Mouse (Mus musculus) intestine, embryonic 14.5 days (tissue): ENCODE results near the gene Nf2. TPM values are rescaled to one million over a fixed set of nuclear protein-coding genes. Genes with fewer than 3 reads are reported as not detected.

Experiments
- ATAC-seq: fragments of 200-750 bp; cut with Nextera tagmentation; replicated peaks from 2 replicates; pipeline ENCODE4 v1.8.0; 2017; ENCODE audit warnings: low read depth, moderate number of reproducible peaks, moderate TSS enrichment, moderate library complexity; ENCODE audit not compliant: low FRiP score, low TSS enrichment
- DNase-seq: peaks from one replicate; pipeline ENCODE4 v3.0.0-alpha.2; 2018; ENCODE audit warnings: low spot score
- H3K27ac ChIP-seq: fragments of 300-500 bp; sonication (generic); 2 replicates; pipeline ENCODE4 v1.5.1; 2014; ENCODE audit warnings: low read depth, mild to moderate bottlenecking, control low read depth
- H3K27me3 ChIP-seq: fragments of 300-500 bp; sonication (generic); replicated peaks from 2 replicates; pipeline ENCODE4 v1.6.1; 2014; ENCODE audit warnings: low read length, control low read depth; ENCODE audit not compliant: control insufficient read depth, insufficient read depth
- H3K36me3 ChIP-seq: fragments of 300-500 bp; sonication (generic); 2 replicates; pipeline ENCODE4 v1.6.1; 2014; ENCODE audit warnings: low read length, control low read depth; ENCODE audit not compliant: control insufficient read depth, insufficient read depth
- H3K4me1 ChIP-seq: fragments of 300-500 bp; sonication (generic); replicated peaks from 2 replicates; pipeline ENCODE4 v1.6.1; 2014; ENCODE audit warnings: low read length, control low read depth, mixed read lengths; ENCODE audit not compliant: control insufficient read depth, insufficient read depth
- H3K4me2 ChIP-seq: fragments of 300-500 bp; sonication (generic); 2 replicates; pipeline ENCODE4 v1.6.1; 2014; ENCODE audit warnings: low read length
- H3K4me3 ChIP-seq: fragments of 300-500 bp; sonication (generic); 2 replicates; pipeline ENCODE4 v1.5.1; 2014; ENCODE audit warnings: low read depth, low read length, control low read depth, mixed read lengths
- H3K9ac ChIP-seq: fragments of 300-500 bp; sonication (generic); 2 replicates; pipeline ENCODE4 v1.6.1; 2014; ENCODE audit warnings: mild to moderate bottlenecking, low read length
- H3K9me3 ChIP-seq: fragments of 300-500 bp; sonication (generic); 2 replicates; pipeline ENCODE4 v1.6.1; 2016; ENCODE audit warnings: low read length, control low read depth; ENCODE audit not compliant: control insufficient read depth
- WGBS: fragments of 180-500 bp; shearing (Covaris S2); extraction: QIAGEN DNeasy Blood & Tissue Kit; methylation state at CpG from one replicate; pipeline ENCODE4 v1.1.7; 2014; 5-methylcytosine and 5-hydroxymethylcytosine counted together
- polyA plus RNA-seq: library from polyadenylated mRNA; unstranded; fragments of >200 nt; fragmentation: Nextera tagmentation; extraction: Ambion mirVana; gene quantifications from 2 replicates; pipeline ENCODE4 v1.2.1, GENCODE M21; 2014

Nf2 gene
- polyA plus RNA-seq, 1 experiment from 2014 or later: 42.0 TPM

GRCm38 (mm10) chr11:4873755-4874475 lies 24.6 kb upstream of the Nf2 start, which contains the start of gene Nipsnap1:
TSS of gene Nipsnap1 (plus strand) at chr11:4873951.
- 2% methylated on average over 30 of the region's 30 CpGs for WGBS
- H3K4me2 ChIP-seq: peak within 1 kb of the TSS; percentile 76

DNA sequence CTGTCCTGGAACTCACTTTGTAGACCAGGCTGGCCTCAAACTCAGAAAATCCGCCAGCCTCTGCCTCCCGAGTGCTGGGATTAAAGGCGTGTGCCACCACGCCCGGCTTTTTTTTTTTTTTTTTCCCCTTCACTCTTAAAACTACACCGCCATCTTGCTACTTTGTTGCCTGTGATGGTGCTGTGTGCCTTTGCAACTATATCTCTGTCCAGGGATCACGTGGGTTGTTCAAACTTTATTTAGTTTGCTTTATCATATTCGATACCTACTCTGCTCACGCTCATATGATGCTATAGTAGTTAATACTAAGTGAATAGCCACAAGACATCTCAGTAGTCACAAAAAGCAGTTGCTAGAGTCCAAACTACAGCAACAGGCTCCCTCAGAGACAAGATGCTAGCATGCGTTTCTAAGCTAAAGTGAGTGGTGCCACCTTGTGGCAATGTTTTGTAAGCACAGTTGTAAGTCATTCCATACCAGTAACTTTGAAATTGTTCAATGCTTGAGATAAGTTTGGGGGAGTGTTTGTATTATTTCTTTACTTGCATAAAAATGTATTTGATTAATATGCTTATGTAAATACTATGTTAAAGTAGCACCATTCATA lies 16.4 kb upstream of the Nf2 start:
- ATAC-seq (no peak), DNase-seq (peak; percentile 68)
- WGBS: 29% methylated on average over 10 of the region's 10 CpGs

More at GRCm38 (mm10) chr11:4873755-4874475, 24.6 kb upstream of the Nf2 start, which contains the start of gene Nipsnap1:
- Histone ChIP-seq H3K27me3 (no peaks in the 10 kb centered on the region), H3K9me3 (no peaks in the 10 kb centered on the region), H3K4me3 (peak within 1 kb of the TSS; percentile 83), H3K4me1 (no peaks in the 10 kb centered on the region), H3K27ac (peak within 1 kb of the TSS; percentile 43; the same call in 1 of the 2 replicates), H3K36me3 (no peaks in the 10 kb centered on the region), H3K9ac (peak within 1 kb of the TSS; percentile 63)
- ATAC-seq (peak; percentile 89), DNase-seq (peak; percentile 93)

GRCm38 (mm10) chr11:4862730-4863129 lies 13.4 kb upstream of the Nf2 start:
- no peaks in the 10 kb centered on the region for H3K4me1 ChIP-seq
- H3K4me3 ChIP-seq: no peak overlapping the region
- H3K9me3 ChIP-seq: no peaks in the 10 kb centered on the region
- WGBS: 93% methylated on average over 1 of the region's 1 CpGs
- no peaks in the 10 kb centered on the region for H3K36me3 ChIP-seq
- H3K9ac ChIP-seq: no peak overlapping the region
- no peak overlapping the region for H3K4me2 ChIP-seq
- no peak overlapping the region for H3K27ac ChIP-seq
- DNase-seq (no peak), ATAC-seq (no peak)
- H3K27me3 ChIP-seq: no peaks in the 10 kb centered on the region

More for the DNA sequence above, 16.4 kb upstream of the Nf2 start:
- no peak overlapping the region for H3K4me2 ChIP-seq
- no peak overlapping the region for H3K9ac ChIP-seq
- no peak overlapping the region for H3K4me3 ChIP-seq
- H3K27ac ChIP-seq: no peak overlapping the region
- no peaks in the 10 kb centered on the region for H3K9me3 ChIP-seq
- H3K4me1 ChIP-seq: no peaks in the 10 kb centered on the region
- no peaks in the 10 kb centered on the region for H3K27me3 ChIP-seq
- no peaks in the 10 kb centered on the region for H3K36me3 ChIP-seq

DNA sequence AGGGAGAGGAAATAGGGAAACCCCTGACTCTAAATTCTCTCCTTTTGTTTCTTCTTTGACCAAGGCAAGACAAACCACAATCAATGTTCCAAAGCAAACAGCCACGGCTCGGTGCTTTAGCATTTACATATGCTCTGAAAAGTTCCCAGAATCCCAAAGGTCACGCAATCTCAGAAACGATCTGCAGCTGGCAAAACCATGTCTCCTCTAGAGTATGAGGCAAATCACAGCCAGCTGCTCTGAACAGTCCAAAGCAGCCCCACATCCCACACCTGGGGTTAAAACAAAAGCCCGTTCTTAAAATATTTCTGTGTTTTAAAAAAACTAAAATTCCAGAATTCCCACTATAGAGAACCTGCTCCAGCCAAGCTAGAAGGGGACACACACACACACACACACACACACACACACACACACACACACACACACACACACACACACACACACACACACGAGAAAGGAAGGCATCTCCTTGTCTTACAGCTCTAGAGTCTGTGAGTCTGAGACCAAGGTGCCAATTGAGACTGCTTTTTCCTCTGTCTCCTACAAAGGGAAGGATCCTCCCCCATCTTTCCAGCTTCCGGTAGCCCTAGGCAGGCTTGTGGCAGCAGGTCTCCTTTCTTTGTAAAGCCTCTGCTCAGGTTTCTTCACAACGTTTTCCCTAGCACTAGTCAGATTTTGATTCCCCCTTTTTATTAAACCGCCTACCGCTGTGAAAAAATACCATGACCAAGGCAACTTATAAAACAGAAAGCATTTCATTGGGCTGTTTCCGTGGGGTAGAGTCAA lies 12.7 kb upstream of the Nf2 start:
- no peak overlapping the region for H3K4me3 ChIP-seq
- no peaks in the 10 kb centered on the region for H3K36me3 ChIP-seq
- no peak for ATAC-seq
- H3K9me3 ChIP-seq: no peaks in the 10 kb centered on the region
- H3K4me1 ChIP-seq: no peaks in the 10 kb centered on the region
- no peak overlapping the region for H3K4me2 ChIP-seq
- H3K27ac ChIP-seq: no peak overlapping the region
- WGBS: 51% methylated on average over 11 of the region's 11 CpGs
- no peak for DNase-seq
- no peaks in the 10 kb centered on the region for H3K27me3 ChIP-seq
- no peak overlapping the region for H3K9ac ChIP-seq

GRCm38 (mm10) chr11:4860986-4861385 lies 11.7 kb upstream of the Nf2 start:
- WGBS: 71% methylated on average over 1 of the region's 1 CpGs
- Histone ChIP-seq H3K9me3 (no peaks in the 10 kb centered on the region), H3K9ac (no peak overlapping the region), H3K4me1 (no peaks in the 10 kb centered on the region), H3K4me2 (no peak overlapping the region), H3K27me3 (no peaks in the 10 kb centered on the region), H3K27ac (no peak overlapping the region), H3K36me3 (no peaks in the 10 kb centered on the region), H3K4me3 (no peak overlapping the region)
- no peak for ATAC-seq
- DNase-seq: no peak

DNA sequence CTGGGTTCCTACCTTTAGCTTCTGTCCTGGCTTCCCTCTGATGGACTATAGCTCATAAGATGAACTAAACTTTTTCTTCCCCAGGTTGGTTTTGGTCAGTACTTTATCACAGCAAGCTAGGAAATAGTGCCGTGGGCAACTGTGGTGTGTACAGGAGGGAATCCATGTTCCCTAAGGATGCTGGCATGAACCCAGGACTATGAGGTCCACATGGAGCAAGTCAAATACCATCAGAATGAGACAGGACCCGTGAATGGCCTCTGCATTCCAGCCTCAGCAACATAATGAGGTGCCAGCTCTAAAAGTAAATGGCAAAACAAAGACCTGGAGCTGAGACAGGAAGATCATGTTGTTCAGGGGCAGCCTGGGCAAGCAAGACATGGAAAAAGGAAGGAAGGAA lies 9.1 kb upstream of the Nf2 start:
- no peak overlapping the region for H3K27ac ChIP-seq
- no peak overlapping the region for H3K9ac ChIP-seq
- H3K4me2 ChIP-seq: no peak overlapping the region
- DNase-seq: no peak
- H3K27me3 ChIP-seq: no peaks in the 10 kb centered on the region
- no peak overlapping the region for H3K4me3 ChIP-seq
- ATAC-seq: no peak
- no peaks in the 10 kb centered on the region for H3K36me3 ChIP-seq
- H3K4me1 ChIP-seq: no peaks in the 10 kb centered on the region
- no peaks in the 10 kb centered on the region for H3K9me3 ChIP-seq
- WGBS: 54% methylated on average over 2 of the region's 2 CpGs

GRCm38 (mm10) chr11:4854181-4854580 lies 4.8 kb upstream of the Nf2 start:
- Histone ChIP-seq H3K4me3 (no peak overlapping the region), H3K27me3 (no peaks in the 10 kb centered on the region), H3K4me1 (no peaks in the 10 kb centered on the region), H3K36me3 (no peaks in the 10 kb centered on the region), H3K4me2 (no peak overlapping the region), H3K27ac (no peak overlapping the region), H3K9me3 (no peaks in the 10 kb centered on the region), H3K9ac (no peak overlapping the region)
- no peak for DNase-seq
- ATAC-seq: no peak
- WGBS: 97% methylated on average over 5 of the region's 5 CpGs

DNA sequence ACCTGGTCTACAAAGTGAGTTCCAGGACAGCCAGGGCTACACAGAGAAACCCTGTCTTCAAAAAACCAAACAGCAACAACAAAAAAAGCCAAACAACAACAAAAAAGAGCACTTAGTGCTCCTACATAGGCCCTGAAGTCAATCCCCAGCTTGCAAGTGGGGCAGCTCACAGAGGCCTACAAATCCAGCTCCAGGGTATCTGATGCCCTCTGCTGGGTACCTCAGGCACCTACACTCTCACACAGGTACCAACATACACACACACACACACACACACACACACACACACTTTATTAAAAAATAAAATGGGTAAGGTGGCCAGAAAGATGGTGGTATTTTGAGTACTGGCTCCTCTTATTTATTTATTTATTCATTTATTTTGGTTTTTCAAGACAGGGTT lies 3.7 kb upstream of the Nf2 start:
- no peak overlapping the region for H3K9ac ChIP-seq
- no peak overlapping the region for H3K4me3 ChIP-seq
- ATAC-seq (no peak), DNase-seq (no peak)
- no peak overlapping the region for H3K27ac ChIP-seq
- H3K9me3 ChIP-seq: no peaks in the 10 kb centered on the region
- H3K27me3 ChIP-seq: no peaks in the 10 kb centered on the region
- no peaks in the 10 kb centered on the region for H3K36me3 ChIP-seq
- no peak overlapping the region for H3K4me2 ChIP-seq
- H3K4me1 ChIP-seq: 0 out of 2 replicates have a peak, but pooled peaks cover 1% of the 10 kb centered on the region
